In the genomic region with DNA sequence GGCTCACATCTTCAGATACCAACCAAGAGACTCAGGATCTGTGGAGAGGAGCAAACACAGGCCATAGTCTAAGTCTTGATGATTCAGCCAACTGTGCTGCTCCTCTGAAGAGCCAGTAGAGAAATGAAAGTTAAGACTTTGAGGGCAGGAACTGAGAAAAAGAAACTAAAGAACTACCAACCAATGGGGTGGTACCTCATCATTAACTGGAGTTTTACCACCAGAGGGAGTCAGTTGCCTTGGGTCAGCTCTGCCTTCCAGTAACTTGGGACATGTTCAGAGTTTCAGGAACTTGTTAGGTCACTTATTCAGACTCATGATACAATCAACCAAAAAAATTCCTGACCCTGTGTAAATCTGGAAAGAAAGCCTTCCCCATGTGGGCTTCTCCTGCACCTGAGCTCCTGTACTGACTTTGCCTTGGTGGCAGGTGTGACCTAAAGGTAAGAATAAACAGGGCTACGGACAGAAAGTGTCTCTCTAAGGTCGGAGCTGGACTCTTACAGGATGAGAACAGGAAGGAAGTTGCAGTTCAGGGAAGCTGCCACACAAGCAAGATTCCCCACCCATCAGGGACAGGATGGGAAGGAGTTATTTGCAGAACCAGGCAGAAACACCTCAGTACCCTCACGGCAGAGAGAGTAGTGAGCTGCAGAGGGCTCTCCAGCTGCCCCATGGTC, we compare ENCODE assay signal across 8 mouse cellular contexts. TPM values are rescaled to one million over a fixed set of nuclear protein-coding genes. Genes with fewer than 3 reads are reported as not detected.
A peak's percentile ranks its signal among the peaks of the same experiment; 100 is the strongest.
DNase-seq lines count a peak whose midpoint lies in the region; ATAC-seq and TF ChIP-seq lines count a peak whose summit lies in the region.

A gene (minus strand): TSS at position 129 of the 680 bp plus-strand sequence.

- intact Hi-C loops in heart, postnatal 25 days (cut with DNase I) = no loop called here

- no peaks in the 10 kb centered on the region for H3K36me3 ChIP-seq in heart, embryonic 16.5 days (ENCODE audit: control insufficient read depth, insufficient read depth)

- TF ChIP-seq CTCF in lung, adult 2 months (IDR thresholded peaks at IDR 0.05; ENCODE audit: insufficient read depth, low read length) = peak; percentile 27; the same call in 1 of the 2 replicates

- no peaks in the 10 kb centered on the region for H3K27me3 ChIP-seq in heart, embryonic 16.5 days (ENCODE audit: control insufficient read depth, insufficient read depth, low read length)

- H3K9ac ChIP-seq in heart, embryonic 16.5 days (ENCODE audit: low read length) = no peak within 1 kb of the TSS

- DNase-seq in heart, adult 8-10 months (ENCODE audit: low spot score) = peak; percentile 59
- no peak for DNase-seq in heart, postnatal 25 days (ENCODE audit: low spot score)
- peak; percentile 9 for DNase-seq in lung, adult 2 months
- no peak for DNase-seq in right cerebral cortex, postnatal 25 days
- no peak for DNase-seq in gastrocnemius, postnatal 25 days
- DNase-seq in cerebellum, postnatal 4 days (ENCODE audit: low spot score in 2 of 2) = no peak

- ATAC-seq in CD4-positive, CD25-positive, alpha-beta regulatory T cell, adult 4 months = peak; percentile 99
- ATAC-seq in heart, embryonic 16.5 days (replicated peaks; ENCODE audit: extremely low read depth, insufficient read depth, low FRiP score) = peak; percentile 37; the same call in 1 of the 2 replicates

- H3K27ac ChIP-seq in heart, embryonic 16.5 days (ENCODE audit: low read length) = no peak within 1 kb of the TSS

- WGBS in heart, embryonic 16.5 days = 60% methylated on average over 3 of the region's 3 CpGs
- 16% methylated on average over 3 of the region's 3 CpGs for WGBS in lung, adult 2 months

- H3K4me1 ChIP-seq in heart, embryonic 16.5 days (ENCODE audit: control insufficient read depth, insufficient read depth, low read length) = no peaks in the 10 kb centered on the region
- no peaks in the 10 kb centered on the region for H3K4me1 ChIP-seq in lung, adult 2 months (ENCODE audit: control insufficient read depth, insufficient read depth, low read length)

- TF ChIP-seq POLR2A in lung, adult 2 months (IDR thresholded peaks at IDR 0.05; ENCODE audit: borderline replicate concordance, extremely low read depth, low read depth, low read length) = no peak

- no peak within 1 kb of the TSS; the same call in 1 of the 2 replicates for H3K4me3 ChIP-seq in heart, embryonic 16.5 days (ENCODE audit: low read length)
- H3K4me3 ChIP-seq in lung, adult 2 months (replicated peaks; ENCODE audit: extremely low read depth, low read depth, low read length) = peak within 1 kb of the TSS; percentile 90

- peak within 1 kb of the TSS; percentile 47 for H3K4me2 ChIP-seq in heart, embryonic 16.5 days (ENCODE audit: low read depth, low read length)

- no peaks in the 10 kb centered on the region for H3K9me3 ChIP-seq in heart, embryonic 16.5 days (replicated peaks; ENCODE audit: control insufficient read depth, low read length)

RNA-seq across cellular contexts. Expression of the gene that starts here (rescaled TPM):
- 1 to 10 TPM; 3.4 to 4.2 (median 3.5) TPM for total RNA-seq in heart, adult 8-10 months (2022)
- 1 to 10 TPM; 3.5 to 4.0 TPM for total RNA-seq in heart, postnatal 25 days (2021)
- polyA plus RNA-seq in CD4-positive, CD25-positive, alpha-beta regulatory T cell, adult 4 months (2017; shearing (Covaris generic)) = 10 to 100 TPM; 81.7 to 90.6 TPM
- 1.3 and 2.2 TPM in 2 replicates for polyA plus RNA-seq in heart, embryonic 16.5 days (2015; fragmentation: Nextera tagmentation; extraction: Ambion mirVana)
- polyA plus RNA-seq in lung, adult 2 months (2012; rRNA removed) = 3.7 and 7.5 TPM in 2 replicates
- total RNA-seq in gastrocnemius, postnatal 25 days (2021) = 1 to 10 TPM; 1.2 to 1.4 TPM

Comparison
In these comparisons a context has a peak if more than half of its experiments do, and no peak if none do; other contexts are left out.
1. DNase-seq: peak in heart, adult 8-10 months (single experiment) and lung, adult 2 months (single experiment); none in heart, postnatal 25 days (single experiment), right cerebral cortex, postnatal 25 days (single experiment), gastrocnemius, postnatal 25 days (single experiment) and cerebellum, postnatal 4 days (0 of 2).